Mouse (Mus musculus) G1E (cell line): ENCODE results near the gene Gne.

Experiments
- CTCF ChIP-seq: IDR thresholded peaks from 2 replicates; pipeline ENCODE4 v1.5.1; 2012; ENCODE audit warnings: low read depth, low read length, inconsistent platforms, mixed read lengths
- POLR2AphosphoS5 ChIP-seq: IDR thresholded peaks from 2 replicates; pipeline ENCODE4 v1.6.1; 2012; ENCODE audit warnings: low read depth, low read length, inconsistent platforms; ENCODE audit not compliant: insufficient replicate concordance

DNA sequence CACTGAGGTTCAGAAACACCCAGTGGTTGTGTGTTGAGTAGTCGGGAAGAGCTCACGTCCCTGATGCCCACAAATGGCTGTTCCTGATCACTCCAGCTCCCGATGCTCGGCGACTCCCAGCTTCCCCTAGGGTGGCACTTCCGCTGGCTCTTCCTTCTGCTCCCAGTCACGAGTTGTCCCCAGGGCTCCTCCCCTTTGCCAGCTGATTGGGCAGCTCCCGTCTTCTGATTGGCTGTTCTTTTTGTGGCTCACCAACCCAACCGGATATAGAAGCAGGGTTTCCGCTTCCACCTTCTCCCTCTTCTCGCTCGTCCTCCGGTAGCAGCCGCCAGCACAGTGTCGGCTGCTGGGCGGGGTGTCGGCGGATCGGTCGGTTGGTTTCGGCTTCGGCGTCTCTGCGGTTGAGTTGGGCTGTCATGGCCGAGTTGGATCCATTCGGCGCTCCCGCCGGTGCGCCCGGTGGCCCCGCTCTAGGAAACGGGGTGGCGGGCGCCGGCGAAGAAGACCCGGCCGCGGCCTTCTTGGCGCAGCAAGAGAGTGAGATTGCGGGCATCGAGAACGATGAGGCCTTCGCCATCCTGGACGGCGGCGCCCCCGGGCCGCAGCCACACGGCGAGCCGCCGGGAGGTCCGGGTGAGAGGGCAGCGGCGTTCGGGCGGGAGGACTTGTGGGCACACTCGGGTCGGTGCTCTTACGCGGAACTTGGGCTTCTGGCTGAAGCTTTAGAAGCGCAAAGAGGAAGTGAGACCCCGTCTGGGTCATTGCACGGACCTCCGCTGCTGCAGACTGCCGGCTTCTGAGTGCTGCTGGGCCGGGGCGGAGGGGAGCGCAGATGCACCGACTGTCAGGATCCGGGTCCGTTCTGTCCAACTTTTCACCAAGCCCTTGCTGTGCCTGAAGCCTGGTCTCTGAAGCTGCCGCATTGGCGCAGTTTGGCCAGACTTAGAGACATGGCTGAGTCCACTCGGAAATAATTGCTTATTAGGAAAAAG is 71.3 kb downstream of the Gne start:
- TF ChIP-seq POLR2AphosphoS5 (no peak), CTCF (no peak)
